ENCODE assay signal across 13 mouse cellular contexts in the genomic region with DNA sequence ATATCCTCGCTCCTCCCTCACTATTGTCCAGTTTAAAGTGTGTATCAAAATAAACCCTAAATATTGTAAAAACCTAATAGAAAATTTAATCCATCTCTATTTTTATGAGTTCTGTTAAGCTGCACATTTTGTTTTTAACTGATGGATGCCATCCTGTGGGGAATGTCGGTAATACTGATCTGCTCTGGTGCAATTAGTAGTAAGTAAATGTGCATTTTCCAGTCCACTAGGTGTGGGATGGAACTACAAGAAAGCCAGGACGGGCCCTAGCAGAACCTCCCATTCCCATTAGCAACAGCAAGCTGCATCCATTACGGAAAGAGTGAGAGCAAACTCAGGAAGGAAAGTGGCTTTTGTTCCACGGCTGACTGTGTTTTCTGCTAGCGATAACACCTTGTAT.
A peak's percentile ranks its signal among the peaks of the same experiment; 100 is the strongest.
DNase-seq lines count a peak whose midpoint lies in the region; ATAC-seq lines count a peak whose summit lies in the region.
"Had no signal": no experiment of that assay in that cellular context is flagged by ENCODE, and none has a peak within 500 bp of the region (broad histone marks: within the 10 kb centered on the region; RNA-seq: fewer than 3 reads in every experiment).

No protein-coding gene starts in this region.

- no peak overlapping the region for H3K4me2 ChIP-seq in neural tube, embryonic 14.5 days (ENCODE audit: low read depth, low read length)
- H3K4me2 ChIP-seq: embryonic facial prominence, embryonic 13.5 days; limb, embryonic 15.5 days had no signal

- no peak overlapping the region for H3K27ac ChIP-seq in neural tube, embryonic 14.5 days (ENCODE audit: low read depth, low read length)
- H3K27ac ChIP-seq: embryonic facial prominence, embryonic 13.5 days; limb, embryonic 15.5 days had no signal

- H3K4me3 ChIP-seq in neural tube, embryonic 14.5 days (ENCODE audit: low read depth, low read length): no peak overlapping the region
- H3K4me3 ChIP-seq: embryonic facial prominence, embryonic 13.5 days; limb, embryonic 15.5 days had no signal

- no peaks in the 10 kb centered on the region for H3K27me3 ChIP-seq in neural tube, embryonic 14.5 days (ENCODE audit: control insufficient read depth, insufficient read depth, low read length)
- H3K27me3 ChIP-seq: embryonic facial prominence, embryonic 13.5 days; limb, embryonic 15.5 days had no signal

- ATAC-seq in neural tube, embryonic 14.5 days (ENCODE audit: low read depth): peak; percentile 54; the same call in 1 of the 2 replicates

- peak; percentile 11 to 25 for DNase-seq in cerebellum, postnatal 10 days
- no peak for DNase-seq in cerebellum, adult 11 months
- no peak for DNase-seq in neural tube, embryonic 10.5 days (ENCODE audit: extremely low spot score, low spot score)
- DNase-seq in left cerebral cortex, adult 9 months (ENCODE audit: low spot score in 2 of 2): peak; percentile 32 to 55
- DNase-seq in telencephalon, adult 2 months (ENCODE audit: low read depth, low spot score): peak; percentile 48
- no peak for DNase-seq in thymus, adult 18-20 months
- no peak for DNase-seq in lung, adult 18-20 months
- DNase-seq: gastrocnemius, postnatal 36 days; kidney, postnatal 14 days; lung, postnatal 14 days had no signal

- no peaks in the 10 kb centered on the region for H3K4me1 ChIP-seq in neural tube, embryonic 14.5 days (ENCODE audit: control insufficient read depth, insufficient read depth, low read length)
- H3K4me1 ChIP-seq: embryonic facial prominence, embryonic 13.5 days; limb, embryonic 15.5 days had no signal

- H3K36me3 ChIP-seq in neural tube, embryonic 14.5 days (ENCODE audit: control insufficient read depth, insufficient read depth, low read length): no peaks in the 10 kb centered on the region
- H3K36me3 ChIP-seq: embryonic facial prominence, embryonic 13.5 days; limb, embryonic 15.5 days had no signal

- H3K9ac ChIP-seq in neural tube, embryonic 14.5 days (replicated peaks; ENCODE audit: low read depth, low read length): no peak overlapping the region
- H3K9ac ChIP-seq: embryonic facial prominence, embryonic 13.5 days; limb, embryonic 15.5 days had no signal

- WGBS in neural tube, embryonic 14.5 days: 71% methylated on average over 6 of the region's 6 CpGs

- no peaks in the 10 kb centered on the region for H3K9me3 ChIP-seq in neural tube, embryonic 14.5 days (ENCODE audit: control insufficient read depth, low read length)
- H3K9me3 ChIP-seq: embryonic facial prominence, embryonic 13.5 days; limb, embryonic 15.5 days had no signal

Comparison
In these comparisons a context has a peak if more than half of its experiments do, and no peak if none do; other contexts are left out.
1. DNase-seq: peak in cerebellum, postnatal 10 days (2 of 2), left cerebral cortex, adult 9 months (2 of 2) and telencephalon, adult 2 months (single experiment); none in cerebellum, adult 11 months (single experiment), neural tube, embryonic 10.5 days (single experiment), thymus, adult 18-20 months (0 of 2) and lung, adult 18-20 months (0 of 2).